Mouse (Mus musculus) midbrain, embryonic 16.5 days (tissue): Measurements from ENCODE around the gene Nip7. TPM values are rescaled to one million over a fixed set of nuclear protein-coding genes. Genes with fewer than 3 reads are reported as not detected.
A peak's percentile ranks its signal among the peaks of the same experiment; 100 is the strongest.
"Not testable (repeated sequence)": the region's sequence is repeated elsewhere in the genome, so short reads cannot be mapped to it uniquely, and the experiment has no call there.

Source experiments
- ATAC-seq: fragments of 200-750 bp; cut with Nextera tagmentation; 2 replicates; pipeline ENCODE4 v1.8.0; 2017; ENCODE audit warnings: moderate TSS enrichment
- H3K27ac ChIP-seq: fragments of 300-500 bp; sonication (generic); 2 replicates; pipeline ENCODE4 v1.5.1; 2014; ENCODE audit warnings: mild to moderate bottlenecking, low read length, mixed read lengths
- H3K27me3 ChIP-seq: fragments of 300-500 bp; sonication (generic); 2 replicates; pipeline ENCODE4 v1.6.1; 2014; ENCODE audit warnings: low read depth, low read length, mixed read lengths; ENCODE audit not compliant: control insufficient read depth, insufficient read depth
- H3K36me3 ChIP-seq: fragments of 300-500 bp; sonication (generic); 2 replicates; pipeline ENCODE4 v1.6.1; 2014; ENCODE audit warnings: mild to moderate bottlenecking, low read length, moderate library complexity, mixed read lengths; ENCODE audit not compliant: control insufficient read depth, insufficient read depth
- H3K4me1 ChIP-seq: fragments of 300-500 bp; sonication (generic); 2 replicates; pipeline ENCODE4 v1.6.1; 2014; ENCODE audit warnings: mild to moderate bottlenecking, low read length, mixed read lengths; ENCODE audit not compliant: control insufficient read depth, insufficient read depth
- H3K4me2 ChIP-seq: fragments of 300-500 bp; sonication (generic); 2 replicates; pipeline ENCODE4 v1.6.1; 2014; ENCODE audit warnings: mild to moderate bottlenecking, low read length, mixed read lengths
- H3K4me3 ChIP-seq: fragments of 300-500 bp; sonication (generic); 2 replicates; pipeline ENCODE4 v1.5.1; 2014; ENCODE audit warnings: low read depth, mild to moderate bottlenecking, low read length, moderate library complexity, mixed read lengths
- H3K9ac ChIP-seq: fragments of 300-500 bp; sonication (generic); 2 replicates; pipeline ENCODE4 v1.6.1; 2014; ENCODE audit warnings: low read depth, low read length, mixed read lengths
- H3K9me3 ChIP-seq: fragments of 300-500 bp; sonication (generic); replicated peaks from 2 replicates; pipeline ENCODE4 v1.6.1; 2014; ENCODE audit warnings: mild to moderate bottlenecking, low read length, mixed read lengths; ENCODE audit not compliant: control insufficient read depth, poor library complexity, severe bottlenecking
- WGBS: fragments of 180-500 bp; shearing (Covaris S2); extraction: QIAGEN DNeasy Blood & Tissue Kit; methylation state at CpG from one replicate; pipeline ENCODE4 v1.1.7; 2014; 5-methylcytosine and 5-hydroxymethylcytosine counted together
- polyA plus RNA-seq: library from polyadenylated mRNA; unstranded; fragments of >200 nt; fragmentation: Nextera tagmentation; extraction: Ambion mirVana; gene quantifications from 2 replicates; pipeline ENCODE4 v1.2.1, GENCODE M21; 2015

Nip7 gene
- polyA plus RNA-seq, 1 experiment from 2014 or later: 65.9 TPM

DNA sequence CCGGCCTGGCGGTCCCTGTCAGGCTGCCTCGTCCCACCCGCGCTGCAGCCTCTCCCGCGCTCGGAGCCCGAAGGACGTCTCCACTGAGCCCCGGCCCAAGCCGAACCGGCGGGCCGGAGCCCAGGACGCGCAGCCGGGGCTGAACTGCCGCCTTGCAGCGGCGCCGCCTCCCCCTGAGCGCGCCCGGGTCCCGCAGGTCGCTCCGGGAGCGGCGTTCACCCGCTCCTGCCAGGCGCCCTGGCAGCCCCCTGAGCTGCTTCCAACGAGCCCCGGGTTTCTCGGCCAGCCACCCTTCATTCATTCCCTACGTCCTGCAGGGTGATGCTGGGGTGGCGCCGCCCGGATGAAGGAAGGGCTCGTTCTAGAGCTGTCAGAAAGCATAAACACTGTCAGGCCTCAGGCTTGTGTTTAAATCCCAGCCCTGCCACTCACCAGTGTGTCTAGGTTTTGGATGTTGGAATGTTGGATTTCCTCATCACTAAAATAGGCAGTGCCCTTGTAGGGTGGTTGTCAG, 25.0 kb upstream of the Nip7 start:
- 0% methylated on average over 35 of the region's 40 CpGs for WGBS
- no peaks in the 10 kb centered on the region for H3K9me3 ChIP-seq
- H3K4me1 ChIP-seq: peaks cover 23% of the 10 kb centered on the region
- H3K27ac ChIP-seq: peak overlapping the region; percentile 79
- H3K9ac ChIP-seq: peak overlapping the region; percentile 97
- H3K4me2 ChIP-seq: peak overlapping the region; percentile 87
- peak; percentile 29 for ATAC-seq
- H3K36me3 ChIP-seq: peaks cover 1% of the 10 kb centered on the region; the same call in 1 of the 2 replicates
- H3K4me3 ChIP-seq: peak overlapping the region; percentile 94
- H3K27me3 ChIP-seq: no peaks in the 10 kb centered on the region

DNA sequence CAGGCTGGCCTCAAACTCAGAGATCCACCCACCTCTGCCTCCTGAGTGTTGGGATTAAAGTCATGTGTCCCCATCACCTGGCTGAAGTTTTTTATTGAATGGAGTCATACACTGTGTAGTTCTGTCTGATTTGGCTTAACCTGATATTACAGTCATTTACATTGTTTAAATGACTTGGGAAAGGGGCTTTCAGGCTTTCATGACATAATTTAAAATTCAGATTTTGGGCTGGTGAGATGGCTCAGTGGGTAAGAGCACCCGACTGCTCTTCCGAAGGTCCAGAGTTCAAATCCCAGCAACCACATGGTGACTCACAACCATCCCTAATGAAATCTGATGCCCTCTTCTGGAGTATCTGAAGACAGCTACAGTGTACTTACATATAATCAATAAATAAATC, 23.1 kb upstream of the Nip7 start:
- not testable (repeated sequence) for H3K27ac ChIP-seq, H3K9ac ChIP-seq, ATAC-seq, H3K4me3 ChIP-seq, H3K27me3 ChIP-seq, H3K4me2 ChIP-seq, H3K36me3 ChIP-seq, H3K9me3 ChIP-seq
- peaks cover 23% of the 10 kb centered on the region for H3K4me1 ChIP-seq
- 93% methylated on average over 2 of the region's 2 CpGs for WGBS

DNA sequence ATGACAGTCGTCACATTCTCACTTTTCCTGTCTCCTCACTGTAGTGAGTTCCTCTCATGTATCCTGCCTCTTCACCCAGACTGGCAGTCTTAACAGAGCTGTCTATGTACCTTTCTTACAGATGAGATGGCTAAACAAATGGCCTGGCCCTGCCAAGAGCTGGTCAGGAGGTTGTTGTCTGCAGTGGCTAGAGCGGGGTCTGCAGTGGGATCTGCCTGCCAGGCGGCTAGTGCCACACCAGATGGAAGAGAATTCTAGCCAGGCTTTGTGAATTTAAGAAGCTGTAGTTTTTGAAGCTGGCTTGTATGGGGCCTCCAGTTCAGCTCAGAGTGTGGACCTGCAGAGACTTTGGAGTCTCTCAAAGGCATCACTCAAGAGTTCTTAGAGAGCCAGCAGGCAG, 21.0 kb upstream of the Nip7 start:
- no peak overlapping the region for H3K4me3 ChIP-seq

DNA sequence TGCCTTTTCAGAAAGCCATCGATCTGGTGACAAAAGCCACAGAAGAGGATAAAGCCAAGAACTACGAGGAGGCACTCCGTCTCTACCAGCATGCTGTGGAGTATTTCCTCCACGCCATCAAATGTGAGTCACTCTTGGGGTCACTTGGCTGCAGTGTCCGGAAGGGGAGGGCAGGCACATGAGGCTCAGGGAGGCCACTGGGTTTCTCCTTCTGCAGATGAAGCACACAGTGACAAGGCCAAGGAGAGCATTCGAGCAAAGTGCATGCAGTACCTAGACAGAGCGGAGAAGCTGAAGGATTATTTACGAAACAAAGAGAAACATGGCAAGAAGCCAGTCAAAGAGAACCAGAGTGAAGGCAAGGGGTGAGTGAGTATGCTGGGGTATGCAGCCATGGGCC, 20.1 kb upstream of the Nip7 start:
- no peak overlapping the region for H3K9ac ChIP-seq
- no peak overlapping the region for H3K4me3 ChIP-seq
- 88% methylated on average over 8 of the region's 8 CpGs for WGBS
- no peaks in the 10 kb centered on the region for H3K27me3 ChIP-seq
- H3K4me1 ChIP-seq: peaks cover 23% of the 10 kb centered on the region
- no peak for ATAC-seq
- peaks cover 21% of the 10 kb centered on the region for H3K36me3 ChIP-seq
- H3K4me2 ChIP-seq: no peak overlapping the region
- H3K9me3 ChIP-seq: no peaks in the 10 kb centered on the region
- H3K27ac ChIP-seq: no peak overlapping the region

More for the DNA sequence above, 21.0 kb upstream of the Nip7 start:
- H3K4me1 ChIP-seq: peaks cover 23% of the 10 kb centered on the region
- no peaks in the 10 kb centered on the region for H3K27me3 ChIP-seq
- H3K9me3 ChIP-seq: no peaks in the 10 kb centered on the region
- H3K27ac ChIP-seq: no peak overlapping the region
- H3K9ac ChIP-seq: no peak overlapping the region
- ATAC-seq: no peak
- H3K36me3 ChIP-seq: peaks cover 19% of the 10 kb centered on the region
- WGBS: 90% methylated on average over 3 of the region's 3 CpGs
- no peak overlapping the region for H3K4me2 ChIP-seq

GRCm38 (mm10) chr8:107040632-107041031, 16.0 kb upstream of the Nip7 start:
- 95% methylated on average over 7 of the region's 7 CpGs for WGBS
- Histone ChIP-seq H3K9me3 (no peaks in the 10 kb centered on the region), H3K9ac (no peak overlapping the region), H3K4me1 (no peaks in the 10 kb centered on the region), H3K4me3 (no peak overlapping the region), H3K27ac (no peak overlapping the region), H3K36me3 (peaks cover 53% of the 10 kb centered on the region), H3K4me2 (no peak overlapping the region), H3K27me3 (no peaks in the 10 kb centered on the region)
- no peak for ATAC-seq

- no peak for ATAC-seq
- Histone ChIP-seq H3K4me1 (peaks cover 15% of the 10 kb centered on the region), H3K27ac (no peak overlapping the region), H3K27me3 (no peaks in the 10 kb centered on the region), H3K4me3 (no peak overlapping the region), H3K9me3 (no peaks in the 10 kb centered on the region), H3K4me2 (no peak overlapping the region), H3K36me3 (peaks cover 46% of the 10 kb centered on the region), H3K9ac (no peak overlapping the region)
- WGBS: 95% methylated on average over 6 of the region's 6 CpGs
Observed at GRCm38 (mm10) chr8:107045478-107045877, 11.2 kb upstream of the Nip7 start.

DNA sequence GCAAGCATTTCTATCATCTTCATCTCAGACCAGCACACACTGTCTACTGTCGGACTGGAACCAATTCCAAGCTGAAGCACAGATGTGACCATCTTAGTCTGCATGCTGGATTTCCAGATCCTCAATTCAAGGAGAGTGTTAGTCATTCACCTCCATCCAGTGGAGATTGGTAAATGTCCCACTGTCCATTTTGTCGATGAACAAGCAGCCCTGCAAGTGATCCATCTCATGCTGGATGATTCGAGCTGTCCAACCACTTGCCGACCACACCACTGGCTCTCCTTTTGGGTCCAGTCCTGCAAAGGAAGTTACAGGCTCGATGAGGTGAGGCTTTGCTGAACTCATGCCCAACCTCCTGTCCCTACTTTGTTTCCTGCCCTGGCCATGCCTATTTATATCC, 9.7 kb upstream of the Nip7 start:
- Histone ChIP-seq H3K36me3 (peaks cover 44% of the 10 kb centered on the region), H3K4me1 (peaks cover 18% of the 10 kb centered on the region), H3K27me3 (no peaks in the 10 kb centered on the region), H3K9ac (no peak overlapping the region), H3K4me2 (no peak overlapping the region), H3K27ac (no peak overlapping the region), H3K4me3 (no peak overlapping the region), H3K9me3 (no peaks in the 10 kb centered on the region)
- 96% methylated on average over 5 of the region's 5 CpGs for WGBS
- ATAC-seq: no peak

DNA sequence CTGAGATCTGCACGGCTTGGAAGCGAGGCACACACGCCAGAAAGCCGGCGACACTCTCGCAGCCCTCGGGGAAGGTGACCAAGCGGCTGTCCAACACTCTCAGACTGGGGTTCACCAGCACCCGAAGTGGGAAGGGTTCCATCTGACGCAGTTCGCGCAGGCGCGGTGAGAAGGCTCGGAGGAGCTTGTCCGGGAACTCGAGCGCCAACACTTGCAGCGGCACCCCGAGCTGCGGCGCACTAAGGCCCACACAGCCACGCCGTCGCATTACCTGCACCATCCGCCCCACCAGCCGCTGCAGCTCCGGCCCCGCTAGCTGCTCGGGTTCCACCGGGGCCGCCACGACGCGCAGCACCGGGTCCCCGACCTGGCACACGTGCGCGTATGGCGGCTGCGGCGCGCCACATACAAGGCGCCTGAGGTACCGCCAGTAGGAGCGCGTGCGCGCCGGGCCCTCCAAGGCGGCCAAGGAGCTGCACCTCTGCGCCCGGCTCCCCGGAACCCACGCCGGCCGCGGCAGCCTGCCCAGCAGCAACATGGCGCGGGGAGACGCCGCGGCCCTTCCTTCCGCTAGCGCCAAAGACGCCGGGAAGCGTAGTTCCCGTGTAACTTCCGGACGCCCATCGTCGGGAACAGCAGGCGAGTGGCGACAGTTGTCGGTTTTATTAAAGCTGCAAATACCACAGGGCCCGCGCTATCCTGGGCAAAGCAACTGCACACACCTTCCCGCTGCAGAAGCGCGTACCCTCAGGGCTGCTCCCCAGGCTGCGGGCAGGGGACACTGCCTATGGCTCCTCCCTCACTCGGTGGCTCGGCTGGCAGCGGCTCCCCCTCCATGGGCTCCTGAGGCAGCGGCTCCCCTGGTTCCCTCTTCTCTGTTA, 8.4 kb upstream of the Nip7 start, which contains the start of gene Pdf:
TSS of gene Pdf (minus strand) at position 554 of the 881 bp plus-strand sequence.
- peak within 1 kb of the TSS; percentile 64 for H3K9ac ChIP-seq
- H3K4me2 ChIP-seq: peak within 1 kb of the TSS; percentile 86
- peak; percentile 85 for ATAC-seq
- H3K27ac ChIP-seq: peak within 1 kb of the TSS; percentile 74
- H3K36me3 ChIP-seq: peaks cover 46% of the 10 kb centered on the region
- peak within 1 kb of the TSS; percentile 55 for H3K4me3 ChIP-seq
- no peaks in the 10 kb centered on the region for H3K27me3 ChIP-seq
- H3K9me3 ChIP-seq: no peaks in the 10 kb centered on the region
- H3K4me1 ChIP-seq: peaks cover 18% of the 10 kb centered on the region
- under 1% methylated on average over 81 of the region's 87 CpGs for WGBS

GRCm38 (mm10) chr8:107049480-107049879, 7.2 kb upstream of the Nip7 start:
- Histone ChIP-seq H3K4me2 (no peak overlapping the region), H3K36me3 (peaks cover 43% of the 10 kb centered on the region), H3K9ac (no peak overlapping the region), H3K4me1 (peaks cover 18% of the 10 kb centered on the region), H3K27ac (no peak overlapping the region), H3K27me3 (no peaks in the 10 kb centered on the region), H3K4me3 (no peak overlapping the region), H3K9me3 (no peaks in the 10 kb centered on the region)
- 98% methylated on average over 4 of the region's 4 CpGs for WGBS
- no peak for ATAC-seq
